Mouse (Mus musculus) layer of hippocampus, postnatal 10 days (tissue): ENCODE measurements around the gene Mpdz. TPM values are rescaled to one million over a fixed set of nuclear protein-coding genes. Genes with fewer than 3 reads are reported as not detected.

ENCODE experiments used
- DNase-seq, 2 experiments: peaks; one replicate each; pipeline ENCODE4 v3.0.0; 2021; ENCODE audit warnings: low spot score in 2 of 2
- long read RNA-seq: library from polyadenylated mRNA; stranded (forward); transcript quantifications from one replicate; pipeline ENCODE4 v2.0.0, GENCODE M21; 2023
- total RNA-seq, 2 experiments: library from RNA; stranded (reverse); gene quantifications; 2 replicates each; pipeline ENCODE4 v1.2.3; 2021

The Mpdz gene
- 10 to 100 TPM; 40.9 to 45.2 TPM for total RNA-seq
- long read RNA-seq, full-length matches to known transcripts: 2 of 6 reads
- long read RNA-seq, partial matches to known transcripts: 4 of 6 reads
- long read RNA-seq, other reads (novel, unspliced or antisense): 0 of 6 reads

DNA sequence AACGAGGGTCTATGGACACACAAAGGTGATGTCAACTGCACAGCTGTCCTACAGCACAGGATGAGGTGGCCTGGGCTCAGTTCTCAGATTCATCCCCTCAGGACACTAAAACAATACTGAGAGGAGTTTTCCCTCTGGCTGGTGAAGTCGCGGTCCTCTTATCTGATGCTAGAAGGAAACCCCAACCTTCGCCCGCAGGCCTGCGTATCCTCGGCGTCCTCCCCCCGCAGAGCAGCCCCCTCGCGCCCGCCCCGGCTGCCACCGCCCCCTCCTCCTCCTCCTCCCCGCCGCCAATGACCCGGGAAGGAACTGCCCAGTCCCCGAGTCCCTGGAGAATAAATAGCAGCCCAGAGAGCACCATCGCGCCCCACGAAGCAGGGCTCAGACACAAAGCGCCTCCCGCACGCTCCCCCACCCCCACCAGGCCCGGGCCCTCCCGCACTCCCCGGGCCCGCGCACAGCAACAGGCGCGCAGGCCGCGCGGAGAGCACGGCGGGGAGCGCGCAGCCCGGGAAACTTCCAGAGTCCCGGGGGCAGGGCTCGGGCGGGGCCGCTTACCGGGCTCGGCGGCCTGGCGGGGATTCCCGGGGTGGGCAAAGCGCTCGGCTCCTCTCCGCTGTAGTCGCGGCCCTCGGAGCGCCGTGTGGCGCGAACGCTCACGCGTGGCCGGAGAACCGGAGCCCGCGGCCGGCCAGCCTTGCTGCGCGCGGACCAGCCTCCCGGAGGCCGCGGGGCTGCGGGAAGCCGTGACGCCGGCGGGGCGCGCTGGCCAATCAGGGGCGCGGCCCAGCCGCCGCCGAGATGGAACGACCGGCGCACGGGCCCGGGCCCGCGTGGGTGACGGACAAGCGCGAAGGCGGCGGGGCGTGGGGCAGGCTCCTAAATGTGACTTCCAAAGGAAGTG, at the start of gene Mpdz:
TSS of gene Mpdz (minus strand) at position 738 of the 904 bp plus-strand sequence.
- DNase-seq: peak; percentile 60 to 71

DNA sequence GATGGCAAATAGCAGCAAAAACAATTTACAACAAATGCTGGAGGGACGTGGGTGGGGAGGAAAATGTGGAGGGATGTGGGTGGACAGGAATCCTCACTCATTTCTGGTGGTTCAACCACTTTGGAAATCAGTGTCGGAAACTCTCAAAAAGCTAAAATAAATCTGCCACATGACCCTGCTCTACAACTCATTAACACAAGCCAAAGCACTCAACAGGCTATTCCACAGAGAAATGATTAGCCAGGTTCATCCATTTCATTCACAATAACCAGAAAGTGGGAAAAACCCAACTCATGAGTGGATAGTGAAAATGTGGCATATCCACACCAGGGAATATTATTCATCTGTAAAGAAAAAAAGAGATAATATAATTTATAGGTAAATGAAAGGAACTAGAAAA, 47.9 kb upstream of the Mpdz start:
- DNase-seq: no peak

DNA sequence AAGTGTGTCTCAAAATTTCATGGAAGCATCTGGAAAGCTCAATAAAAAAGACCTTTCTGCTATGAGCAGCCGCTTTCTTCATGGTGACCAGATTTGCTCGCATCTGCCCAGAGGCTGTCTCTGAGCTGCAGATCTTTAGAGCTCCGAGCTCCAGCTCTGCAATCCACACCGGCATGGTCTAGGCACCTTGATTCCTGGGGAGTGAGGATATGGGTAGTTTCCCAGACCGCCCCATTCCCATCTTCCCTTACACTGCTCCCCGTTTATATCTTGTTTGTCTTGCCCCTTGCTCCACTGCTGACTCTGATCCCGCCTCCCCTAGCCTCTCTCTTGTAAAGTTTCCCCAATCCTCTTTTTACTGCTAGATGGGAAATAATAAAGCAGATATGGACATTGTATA, 42.0 kb upstream of the Mpdz start:
- DNase-seq: no peak

DNA sequence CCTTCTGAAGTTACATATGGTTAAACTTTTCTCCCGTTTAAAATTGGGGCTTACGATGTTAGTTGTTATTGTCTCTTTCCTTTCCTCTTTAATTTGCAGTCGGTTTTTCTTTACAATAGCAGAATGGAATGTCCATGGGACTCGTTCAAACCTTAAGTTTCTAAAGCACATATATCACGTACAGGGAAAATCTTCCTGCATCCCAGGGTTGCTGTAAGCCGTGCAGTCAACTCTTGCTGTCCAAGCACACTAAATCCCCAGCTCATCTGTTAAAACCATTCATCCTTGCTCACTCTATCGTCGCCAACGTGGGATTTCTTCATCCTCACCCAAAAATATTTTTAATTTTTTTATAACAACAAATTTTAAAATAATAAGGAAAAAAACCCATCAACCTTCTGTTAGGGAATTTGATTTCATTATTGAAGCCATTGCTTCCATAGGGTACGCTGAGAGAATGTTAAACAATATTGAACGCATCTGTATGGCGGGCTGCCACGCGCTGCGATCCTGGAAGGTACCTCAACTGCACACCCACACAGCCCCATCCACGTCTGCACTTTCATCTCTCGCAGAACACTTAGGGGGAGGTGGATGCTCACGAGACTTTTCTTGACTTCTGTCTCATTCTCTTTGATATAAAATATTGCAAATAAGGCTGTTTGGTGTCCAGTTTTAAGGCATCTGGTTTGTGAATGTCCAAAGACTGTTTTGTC, 41.4 kb upstream of the Mpdz start:
- no peak for DNase-seq

DNA sequence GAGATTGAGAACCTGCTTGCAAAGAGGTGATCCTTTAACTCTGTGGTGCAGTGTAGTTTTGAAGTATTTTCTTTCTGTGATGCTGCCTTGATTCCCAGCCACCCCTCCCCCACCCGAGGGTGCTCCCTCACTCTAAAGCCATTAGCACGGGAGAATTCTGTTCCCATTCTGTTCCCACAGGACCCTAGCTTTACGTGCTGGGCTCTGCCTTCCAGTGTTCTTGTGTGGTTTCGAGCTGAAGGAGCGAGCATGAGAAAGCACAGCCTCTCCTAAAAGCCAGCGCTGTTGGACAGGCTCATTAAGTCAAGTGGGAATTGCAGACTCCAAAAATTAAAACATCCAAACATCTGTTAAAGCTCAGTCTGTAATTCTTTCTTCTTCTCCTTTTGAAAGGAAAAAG, 40.5 kb upstream of the Mpdz start:
- no peak for DNase-seq

DNA sequence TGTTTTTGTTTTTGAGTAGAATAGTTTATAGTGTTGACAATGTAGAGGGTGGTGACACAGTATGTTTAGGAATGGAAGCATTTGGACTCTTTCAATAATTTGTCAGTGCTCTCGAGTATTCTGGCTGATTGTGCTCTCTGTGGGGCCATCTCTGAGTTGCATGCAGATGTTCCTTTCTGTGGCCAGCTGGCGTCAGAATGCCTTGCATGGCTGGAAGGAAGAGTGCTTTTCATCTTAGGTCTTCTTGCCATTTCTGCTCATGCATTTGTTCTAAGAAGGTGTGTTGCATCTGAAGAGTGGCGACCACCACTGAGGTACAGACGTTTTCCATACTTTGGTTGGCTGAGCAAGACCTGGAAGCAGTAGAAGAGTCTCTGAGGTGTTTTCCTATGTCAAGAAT, 24.2 kb upstream of the Mpdz start:
- DNase-seq: no peak

DNA sequence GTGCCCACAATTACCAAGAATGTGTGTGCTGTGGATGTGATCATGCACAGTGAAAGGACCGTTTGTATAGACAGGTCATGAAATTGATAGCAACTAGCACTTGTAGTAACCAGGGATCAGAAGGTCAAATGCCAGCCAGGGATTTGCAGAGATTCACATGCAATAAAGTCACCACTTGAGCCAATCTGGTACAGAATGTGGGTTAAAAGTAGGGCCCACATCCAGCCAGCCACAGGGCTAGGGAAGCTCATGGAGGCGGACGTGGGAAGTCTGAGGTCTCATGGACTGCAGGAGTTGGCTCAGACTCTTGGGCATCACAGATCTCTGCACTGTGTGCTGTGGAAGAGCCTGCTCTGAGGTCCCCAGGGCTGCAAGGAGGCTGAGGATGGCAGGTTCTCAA, 22.6 kb upstream of the Mpdz start:
- no peak for DNase-seq

DNA sequence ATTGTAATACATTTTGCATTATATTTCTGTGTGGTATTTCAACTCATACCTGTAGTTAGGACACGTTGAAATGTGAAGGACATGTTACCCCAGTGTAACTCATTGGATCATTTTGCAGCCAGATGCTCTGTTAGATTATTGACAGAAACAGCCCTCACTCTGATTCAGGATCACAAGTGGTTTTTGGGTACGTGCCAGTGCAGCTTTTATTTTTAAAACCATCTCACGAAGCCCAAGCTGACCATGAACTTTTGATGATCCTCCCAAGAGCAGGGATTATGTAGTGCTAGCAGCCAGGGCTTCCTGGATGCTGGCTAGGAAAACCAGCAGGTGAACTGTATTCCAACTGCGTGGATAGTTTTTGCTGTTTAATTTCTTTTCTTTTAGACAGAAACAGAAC, 19.6 kb upstream of the Mpdz start:
- no peak for DNase-seq

DNA sequence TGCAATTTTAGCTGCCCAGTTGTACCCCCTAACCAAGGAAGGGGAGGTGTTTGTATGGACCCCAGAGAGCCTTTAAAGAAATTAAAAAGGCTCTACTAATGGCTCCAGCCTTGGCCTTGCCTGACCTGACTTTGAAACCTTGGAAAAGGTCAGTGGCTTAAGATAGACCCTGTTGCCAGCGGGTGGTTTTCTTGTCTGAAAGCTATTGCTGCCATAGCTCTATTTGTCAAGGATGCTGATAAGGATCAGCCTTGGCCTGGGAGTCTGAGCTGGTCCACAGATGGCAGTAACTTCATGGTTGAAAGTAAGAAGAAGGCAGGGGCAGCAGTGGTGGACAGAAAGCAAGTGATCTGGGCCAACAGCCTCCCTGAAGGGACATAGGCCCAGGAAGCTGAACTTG, 16.3 kb upstream of the Mpdz start:
- no peak for DNase-seq

DNA sequence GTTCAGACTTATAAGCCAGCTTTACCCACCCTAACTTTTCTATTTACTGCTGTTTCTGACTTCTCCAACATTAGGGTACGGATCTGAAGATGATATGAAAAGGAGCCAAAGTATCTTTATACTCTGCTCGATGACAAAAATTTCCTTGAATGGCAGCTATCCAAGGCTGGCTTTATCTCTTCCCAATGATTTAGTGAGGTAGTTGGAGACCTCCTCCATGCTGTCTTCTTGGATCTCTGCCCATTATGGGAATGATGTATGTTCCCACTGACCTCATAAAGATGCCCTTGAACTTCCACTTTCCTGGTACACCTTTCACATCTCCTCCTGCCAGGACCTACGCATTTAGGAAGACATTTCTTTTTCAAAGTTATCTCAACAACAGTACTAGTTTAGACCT, 11.2 kb upstream of the Mpdz start:
- DNase-seq: no peak

DNA sequence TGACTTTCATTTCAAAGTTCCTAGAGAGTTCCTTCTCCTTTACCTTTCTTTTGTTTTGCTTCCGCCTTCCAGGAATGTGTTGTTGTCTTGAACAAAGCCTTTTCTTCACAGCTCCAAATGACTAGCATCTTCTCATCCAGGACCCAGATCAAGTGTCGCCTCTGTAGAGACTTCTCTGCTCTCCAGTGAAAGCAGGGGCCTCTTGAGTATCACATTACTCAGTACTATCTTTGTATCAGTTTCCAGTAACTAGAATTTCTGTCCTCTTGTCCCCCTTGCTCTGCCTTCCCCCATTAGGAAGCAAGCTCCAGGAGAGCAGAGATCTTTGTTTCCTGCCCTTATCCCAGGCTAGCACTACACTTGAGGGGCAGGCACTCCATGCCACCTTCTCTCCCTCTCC, 9.6 kb upstream of the Mpdz start:
- DNase-seq: no peak

DNA sequence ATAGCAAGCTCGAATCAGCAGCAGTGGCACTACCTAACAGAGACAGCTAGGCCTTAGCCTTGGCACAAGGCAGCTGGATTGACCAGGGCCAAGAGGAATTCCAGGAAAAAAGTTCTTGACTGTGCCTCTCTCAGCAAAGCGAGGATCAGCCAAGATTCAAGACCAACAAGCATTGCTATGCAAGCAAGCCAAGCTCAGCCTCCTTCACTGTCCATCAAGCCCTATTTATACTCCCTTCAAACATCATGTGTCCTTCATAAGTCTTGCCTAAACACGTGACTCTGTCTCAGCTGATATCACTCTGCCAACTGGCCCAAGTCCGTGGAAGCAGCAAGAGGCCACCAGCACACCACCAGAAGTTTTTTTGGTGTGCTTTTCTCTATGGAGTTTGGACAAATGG, 6.8 kb upstream of the Mpdz start:
- DNase-seq: no peak

DNA sequence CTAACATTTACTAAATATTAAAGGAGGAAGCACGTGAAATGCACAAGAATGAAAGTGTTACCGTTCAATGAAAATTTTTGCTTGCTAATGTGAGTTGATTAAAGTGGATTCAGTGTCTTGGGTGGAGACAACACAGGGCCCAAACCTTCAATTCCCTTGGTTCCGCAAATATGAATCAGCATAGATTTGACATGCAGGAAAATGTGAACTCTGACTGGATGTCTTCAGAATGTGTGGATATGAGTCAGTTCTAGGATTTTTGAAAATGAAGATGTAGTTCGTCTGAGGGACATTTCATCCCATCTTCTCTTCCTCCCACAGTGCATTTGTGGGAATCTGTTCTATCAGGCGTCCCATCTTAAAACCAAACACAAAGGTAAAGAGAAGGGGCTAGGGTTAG, 951 bp upstream of the Mpdz start:
- DNase-seq: no peak

DNA sequence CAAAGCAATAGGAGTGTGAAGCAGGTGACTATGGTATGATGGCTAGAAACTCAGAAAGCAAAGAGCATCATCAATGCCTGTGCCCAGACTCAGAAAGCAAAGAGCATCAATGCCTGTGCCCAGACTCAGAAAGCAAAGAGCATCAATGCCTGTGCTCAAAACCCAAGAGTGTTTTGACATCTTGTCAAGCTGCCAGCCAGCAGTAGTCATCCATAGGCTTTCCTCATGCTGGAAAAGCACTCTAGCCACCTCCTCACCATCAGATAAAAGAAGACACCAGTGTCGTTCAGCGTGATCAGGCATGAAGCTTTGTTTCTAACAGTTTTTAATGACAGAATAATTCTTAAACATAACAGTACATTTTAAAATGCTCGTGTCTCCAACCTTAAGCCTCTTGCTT, 8.7 kb downstream of the Mpdz start:
- no peak for DNase-seq

DNA sequence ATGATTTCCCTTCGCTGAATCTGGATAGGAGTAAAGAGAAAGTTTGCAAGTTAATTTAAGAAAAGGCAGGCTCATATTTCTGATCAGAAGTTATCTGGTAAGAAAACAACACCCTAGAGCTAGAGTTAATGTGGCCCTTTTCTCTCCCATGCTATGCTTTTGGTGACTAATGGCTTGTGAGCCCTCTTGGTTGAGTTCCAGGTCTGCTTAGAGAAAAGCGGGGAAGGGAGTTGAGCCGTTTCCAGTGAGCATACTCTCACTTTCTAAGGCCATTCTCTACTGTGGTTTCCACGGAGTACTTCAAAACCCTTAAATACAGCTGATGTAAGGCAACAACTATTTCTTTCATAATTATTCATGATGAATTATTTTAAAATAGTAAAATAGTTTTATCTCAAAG, 11.8 kb downstream of the Mpdz start:
- DNase-seq: no peak

DNA sequence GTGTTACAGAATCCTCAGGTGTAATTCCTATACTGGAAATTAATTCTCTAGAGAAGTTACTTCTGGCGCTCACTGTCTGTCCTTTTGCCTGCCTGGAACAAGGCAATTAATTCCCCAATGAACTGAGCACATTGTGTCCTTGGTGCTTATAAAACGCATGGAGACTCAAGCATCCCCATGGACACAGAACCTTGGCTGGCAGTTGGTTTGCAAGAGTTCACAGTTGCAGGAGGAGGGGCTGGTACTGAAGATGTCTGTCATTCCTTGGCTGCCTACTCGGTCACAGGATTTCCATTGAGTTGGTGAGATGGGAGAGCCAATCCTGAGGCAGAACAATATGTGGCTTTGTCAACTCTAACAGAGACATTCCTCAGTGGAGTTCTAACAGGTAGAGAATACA, 12.5 kb downstream of the Mpdz start:
- DNase-seq: no peak

DNA sequence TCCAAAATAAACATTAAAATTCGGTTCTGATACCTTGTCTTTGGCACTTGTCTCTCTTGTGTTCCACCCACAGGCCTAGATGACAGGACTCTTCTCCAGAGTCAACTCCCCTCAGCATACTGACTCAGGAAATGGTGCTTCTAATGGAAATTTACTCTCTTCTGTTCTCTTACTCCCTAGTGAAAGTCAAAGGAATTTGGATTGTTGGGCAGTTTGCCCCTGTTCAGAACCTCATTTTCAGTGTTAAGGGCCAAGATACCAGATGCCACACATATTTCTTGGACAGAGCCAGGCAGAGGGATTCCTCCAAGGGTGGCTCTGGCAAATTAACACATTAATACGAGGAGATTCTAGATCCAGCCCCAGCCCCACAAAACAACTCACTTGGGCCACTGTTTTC, 12.9 kb downstream of the Mpdz start:
- DNase-seq: no peak

DNA sequence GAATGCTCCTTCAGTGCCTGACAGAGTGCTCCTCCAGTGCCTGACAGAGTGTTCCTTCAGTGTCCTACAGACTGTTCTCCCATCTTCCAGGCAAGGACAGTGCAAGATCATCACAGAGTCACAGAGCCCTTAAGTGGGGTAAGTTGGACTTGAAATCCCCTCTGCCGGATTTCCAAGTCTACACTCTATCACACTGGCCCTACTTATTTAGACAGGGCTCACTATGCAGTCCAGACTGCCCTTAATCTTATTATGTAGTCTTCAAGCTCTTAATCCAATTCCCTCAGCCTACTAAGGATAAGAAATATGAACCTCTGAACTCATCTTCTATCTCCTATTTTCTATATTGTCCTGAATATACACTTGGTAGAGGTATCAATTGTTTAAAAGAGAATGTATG, 19.1 kb downstream of the Mpdz start:
- no peak for DNase-seq

DNA sequence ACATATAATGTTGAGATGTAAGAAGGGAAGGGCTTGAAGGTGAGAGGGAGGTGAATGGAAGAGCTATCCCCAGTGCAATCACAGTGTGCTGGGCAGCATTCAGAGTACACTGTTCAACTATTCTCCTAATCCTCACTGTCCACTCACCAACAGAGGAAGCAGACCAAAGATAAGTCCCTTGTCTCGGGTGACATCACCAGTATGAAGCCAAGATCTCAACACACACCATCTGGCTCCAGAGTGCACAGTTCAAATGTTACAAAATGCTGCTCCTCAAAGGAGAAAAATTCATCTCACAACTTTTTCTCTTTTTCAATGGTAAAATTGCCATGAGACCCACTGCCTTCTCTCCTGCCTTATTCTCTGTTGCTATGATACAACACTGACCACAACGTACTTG, 21.0 kb downstream of the Mpdz start:
- no peak for DNase-seq

DNA sequence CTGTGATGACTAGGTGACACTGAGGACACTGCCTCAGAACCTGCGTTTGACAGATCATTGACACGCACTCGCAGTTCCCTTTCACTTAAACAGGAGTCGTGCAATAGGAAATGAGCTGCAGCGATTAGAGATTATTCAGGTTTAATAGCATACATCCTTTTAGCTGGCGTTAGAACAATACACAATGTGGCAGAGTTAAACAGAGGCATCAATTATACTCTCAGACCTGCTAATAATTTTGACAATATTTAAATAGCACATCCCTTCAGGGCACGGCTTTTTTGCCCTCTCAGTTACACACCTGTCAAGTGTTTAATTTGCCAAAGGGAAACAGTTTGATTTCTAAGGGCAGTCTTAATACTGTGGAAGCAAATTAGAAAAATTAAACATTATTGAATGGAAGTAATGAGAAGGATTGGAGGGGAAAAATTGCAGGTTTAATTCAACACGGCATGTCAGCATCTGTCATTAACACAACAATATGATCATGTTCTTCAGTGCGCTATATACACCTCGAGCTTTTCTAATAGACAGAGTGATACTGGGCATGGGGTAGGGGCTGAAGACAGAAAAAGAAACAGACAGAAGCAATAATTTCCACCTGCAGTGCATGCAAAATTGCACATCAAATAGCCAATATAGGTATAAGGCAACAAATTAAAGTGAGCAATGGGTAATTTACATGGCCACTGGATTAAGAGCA, 27.1 kb downstream of the Mpdz start:
- DNase-seq: no peak

DNA sequence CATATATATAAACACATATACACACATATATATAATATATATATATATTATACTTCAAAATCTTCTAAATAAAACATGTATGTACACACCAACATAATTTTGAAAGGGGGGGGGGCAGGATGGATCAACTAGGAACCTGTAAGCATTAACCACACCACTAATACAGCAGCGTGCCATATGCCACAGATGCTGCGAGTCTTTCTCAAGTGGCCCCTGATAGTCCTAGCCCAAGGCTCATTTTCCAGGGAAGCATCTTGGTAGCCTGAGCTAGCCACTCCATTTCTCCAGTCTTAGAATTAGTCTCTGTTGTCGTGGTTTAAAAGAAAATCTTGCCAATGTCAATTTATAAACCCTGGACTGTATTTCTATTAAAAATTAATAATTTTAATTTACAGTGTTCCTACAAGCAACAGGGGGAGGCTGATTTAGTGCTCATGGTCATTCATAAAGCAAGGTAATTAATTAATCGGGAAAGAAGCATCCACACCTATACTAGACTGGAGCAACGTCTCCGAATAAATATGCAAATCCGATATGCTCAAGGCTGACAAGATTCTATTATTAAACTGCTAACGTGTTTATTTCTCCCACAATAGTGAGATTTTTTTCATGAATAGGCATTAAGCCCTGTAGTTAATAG, 27.8 kb downstream of the Mpdz start:
- DNase-seq: no peak
